Mouse (Mus musculus) bone marrow, adult 2 months (tissue): ENCODE results near the gene Tyr.

Experiments
- CTCF ChIP-seq: fragments of 200-500 bp; IDR thresholded peaks from 2 replicates; pipeline ENCODE4 v1.5.1; 2011; ENCODE audit warnings: low read length, control low read depth; ENCODE audit not compliant: control insufficient read depth, insufficient read depth
- POLR2A ChIP-seq: fragments of 200-500 bp; IDR thresholded peaks from 2 replicates; pipeline ENCODE4 v1.6.1; 2011; ENCODE audit warnings: low read depth, mild to moderate bottlenecking, control low read depth, low read length, borderline replicate concordance; ENCODE audit not compliant: control insufficient read depth

GRCm38 (mm10) chr7:87374935-87375334 lies 118.4 kb downstream of the Tyr start:
- TF ChIP-seq CTCF (no peak), POLR2A (no peak)
